Mouse (Mus musculus) MEL (cell line): Measurements from ENCODE around the gene Arhgef2. TPM values are rescaled to one million over a fixed set of nuclear protein-coding genes. Genes with fewer than 3 reads are reported as not detected.
"Not testable (repeated sequence)": the region's sequence is repeated elsewhere in the genome, so short reads cannot be mapped to it uniquely, and the experiment has no call there.

Experiments
- DNase-seq: peaks from one replicate; pipeline ENCODE4 v3.0.0; 2011; ENCODE audit warnings: low read depth, low spot score
- H3K27ac ChIP-seq: 2 replicates; pipeline ENCODE4 v1.5.1; 2012; ENCODE audit warnings: low read depth, mild to moderate bottlenecking, control low read depth, low read length, moderate library complexity; ENCODE audit not compliant: control insufficient read depth
- H3K27me3 ChIP-seq, 2 experiments: fragments of 150-350 bp in 1 of 2; sonication (generic) in 1 of 2; 2 replicates each; pipeline ENCODE4 v1.6.1; 2012; ENCODE audit warnings: low read length in 2 of 2, mild to moderate bottlenecking in 2 of 2, improper control_type of control experiment in 1 of 2, moderate library complexity in 1 of 2; ENCODE audit not compliant: insufficient read depth in 2 of 2, control insufficient read depth in 1 of 2
- H3K36me3 ChIP-seq, 2 experiments: 2 replicates each; pipeline ENCODE4 v1.6.1; 2012 to 2014; ENCODE audit warnings: low read length in 2 of 2, improper control_type of control experiment in 1 of 2, inconsistent platforms in 1 of 2, mild to moderate bottlenecking in 1 of 2; ENCODE audit not compliant: insufficient read depth in 2 of 2, control insufficient read depth in 1 of 2
- H3K4me1 ChIP-seq, 2 experiments: fragments of 150-350 bp in 1 of 2; sonication (generic) in 1 of 2; 2 replicates each; pipeline ENCODE4 v1.6.1; 2012; ENCODE audit warnings: low read length in 2 of 2, improper control_type of control experiment in 1 of 2, mild to moderate bottlenecking in 1 of 2; ENCODE audit not compliant: insufficient read depth in 2 of 2, control insufficient read depth in 1 of 2
- H3K4me3 ChIP-seq, 2 experiments: fragments of 150-350 bp in 1 of 2; sonication (generic) in 1 of 2; 2 replicates each; pipeline ENCODE4 v1.5.1; 2012; ENCODE audit warnings: low read depth in 2 of 2, low read length in 2 of 2, mild to moderate bottlenecking in 2 of 2, moderate library complexity in 2 of 2, control low read depth in 1 of 2, improper control_type of control experiment in 1 of 2; ENCODE audit not compliant: control insufficient read depth in 1 of 2, insufficient read depth in 1 of 2
- H3K79me2 ChIP-seq: 2 replicates; pipeline ENCODE4 v1.6.1; 2012; ENCODE audit warnings: mild to moderate bottlenecking, low read length, moderate library complexity; ENCODE audit not compliant: control insufficient read depth, poor library complexity, insufficient read depth
- H3K9ac ChIP-seq: 2 replicates; pipeline ENCODE4 v1.6.1; 2012; ENCODE audit warnings: low read depth, mild to moderate bottlenecking, control low read depth, low read length, moderate library complexity; ENCODE audit not compliant: control insufficient read depth, poor library complexity, severe bottlenecking
- H3K9me3 ChIP-seq: fragments of 150-350 bp; sonication (generic); replicated peaks from 2 replicates; pipeline ENCODE4 v1.6.1; 2012; ENCODE audit warnings: mild to moderate bottlenecking, low read length, improper control_type of control experiment, moderate library complexity; ENCODE audit not compliant: insufficient read depth
- BHLHE40 ChIP-seq: IDR thresholded peaks from 2 replicates; pipeline ENCODE4 v1.6.1; 2012; ENCODE audit warnings: low read depth, mild to moderate bottlenecking, inconsistent platforms, low read length, improper control_type of control experiment, borderline replicate concordance
- CHD1 ChIP-seq: IDR thresholded peaks from 2 replicates; pipeline ENCODE4 v1.6.1; 2012; ENCODE audit warnings: low read depth, mild to moderate bottlenecking, inconsistent platforms, low read length, improper control_type of control experiment
- CTCF ChIP-seq, 3 experiments: IDR thresholded peaks in 2 of 3; conservative IDR thresholded peaks in 1 of 3; 2 replicates each; pipeline ENCODE4 v1.5.1; 2011 to 2012; ENCODE audit warnings: low read length in 3 of 3, low read depth in 2 of 3, mild to moderate bottlenecking in 2 of 3, improper control_type of control experiment in 1 of 3, inconsistent platforms in 1 of 3, mixed read lengths in 1 of 3, moderate library complexity in 1 of 3; ENCODE audit not compliant: control insufficient read depth in 1 of 3, insufficient read depth in 1 of 3, poor library complexity in 1 of 3, severe bottlenecking in 1 of 3
- ELF1 ChIP-seq: IDR thresholded peaks from 2 replicates; pipeline ENCODE4 v1.6.1; 2014; ENCODE audit warnings: low read depth, mild to moderate bottlenecking, inconsistent platforms, low read length, improper control_type of control experiment, moderate library complexity
- EP300 ChIP-seq, 2 experiments: IDR thresholded peaks; 2 replicates each; pipeline ENCODE4 v1.6.1; 2011; ENCODE audit warnings: improper control_type of control experiment in 2 of 2, low read length in 2 of 2, low read depth in 1 of 2, mild to moderate bottlenecking in 1 of 2
- ETS1 ChIP-seq: IDR thresholded peaks from 2 replicates; pipeline ENCODE4 v1.6.1; 2012; ENCODE audit warnings: low read depth, mild to moderate bottlenecking, inconsistent platforms, low read length, improper control_type of control experiment, moderate library complexity
- MAFK ChIP-seq: IDR thresholded peaks from 2 replicates; pipeline ENCODE4 v1.6.1; 2011; ENCODE audit warnings: low read depth, mild to moderate bottlenecking, low read length, improper control_type of control experiment, borderline replicate concordance
- MAZ ChIP-seq: IDR thresholded peaks from 2 replicates; pipeline ENCODE4 v1.6.1; 2012; ENCODE audit warnings: low read depth, mild to moderate bottlenecking, inconsistent platforms, low read length, improper control_type of control experiment
- MYC ChIP-seq: IDR thresholded peaks from 2 replicates; pipeline ENCODE4 v1.6.1; 2011; ENCODE audit warnings: low read depth, mild to moderate bottlenecking, low read length, improper control_type of control experiment, moderate library complexity
- SIN3A ChIP-seq: IDR thresholded peaks from 2 replicates; pipeline ENCODE4 v1.6.1; 2012; ENCODE audit warnings: low read length, improper control_type of control experiment, inconsistent platforms
- UBTF ChIP-seq: IDR thresholded peaks from 2 replicates; pipeline ENCODE4 v1.6.1; 2012; ENCODE audit warnings: low read depth, mild to moderate bottlenecking, inconsistent platforms, low read length, improper control_type of control experiment, moderate library complexity, borderline replicate concordance; ENCODE audit not compliant: insufficient read depth
- ZC3H11A ChIP-seq: IDR thresholded peaks from 2 replicates; pipeline ENCODE4 v1.6.1; 2012; ENCODE audit warnings: low read depth, mild to moderate bottlenecking, inconsistent platforms, low read length, improper control_type of control experiment
- ZNF384 ChIP-seq: IDR thresholded peaks from 2 replicates; pipeline ENCODE4 v1.6.1; 2012; ENCODE audit warnings: low read depth, mild to moderate bottlenecking, inconsistent platforms, low read length, improper control_type of control experiment
- polyA plus RNA-seq, 2 experiments: library from polyadenylated mRNA; stranded (reverse) in 1 of 2; unstranded in 1 of 2; fragments of >175 nt in 1 of 2; fragments of >200 nt in 1 of 2; gene quantifications; 2 replicates each; pipeline versions ENCODE4 v1.2.1 to v1.2.4; 2012; ENCODE audit warnings: low replicate concordance in 2 of 2, low read depth in 1 of 2; ENCODE audit not compliant: insufficient read length in 2 of 2, insufficient read depth in 1 of 2, missing spikeins in 1 of 2
- total RNA-seq: library from RNA; depleted of rRNA; stranded (reverse); fragments of 300-350 nt; gene quantifications from 2 replicates; pipeline ENCODE4 v1.2.3, GENCODE M21; 2012

Gene Arhgef2
- total and polyA plus RNA-seq, 3 experiments = 113 to 183 TPM; not detected in 1

DNA sequence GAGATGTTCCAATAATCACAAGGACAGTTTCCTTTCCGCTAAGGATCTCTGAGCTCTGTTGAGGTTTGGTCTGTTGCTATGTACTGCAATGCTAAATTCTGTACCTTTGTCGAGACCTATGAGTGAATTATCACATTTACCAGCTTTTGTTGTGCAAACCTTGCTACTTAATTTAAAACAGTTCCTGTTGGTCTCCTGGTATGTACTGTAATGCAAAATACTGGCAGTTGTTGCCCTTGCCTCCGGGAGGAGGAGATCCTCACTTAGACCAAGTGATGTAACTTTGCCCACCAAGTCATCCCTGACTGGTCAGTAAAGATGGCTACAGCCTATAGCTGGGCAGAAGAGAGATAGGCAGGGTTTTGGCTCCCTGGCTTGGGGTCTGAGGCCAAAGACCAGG lies 30.2 kb upstream of the Arhgef2 start, which contains the start of gene Ssr2:
Ssr2 (plus strand) TSS at position 337 of the 400 bp plus-strand sequence.
- Histone ChIP-seq H3K79me2 (peaks cover 13% of the 10 kb centered on the region), H3K9me3 (no peaks in the 10 kb centered on the region), H3K4me3 (no peak within 1 kb of the TSS), H3K27me3 (no peaks in the 10 kb centered on the region), H3K27ac (no peak within 1 kb of the TSS), H3K36me3 (peaks cover 0 to 10% of the 10 kb centered on the region in 2 experiments; a peak in 2 of 4 replicates), H3K4me1 (peaks cover 0 to 13% of the 10 kb centered on the region in 2 experiments; a peak in 2 of 4 replicates), H3K9ac (no peak within 1 kb of the TSS)
- TF ChIP-seq UBTF (no peak), ETS1 (no peak), CTCF (IDR thresholded peaks at IDR 0.05 in 2 of 3, conservative IDR thresholded peaks at IDR 0.05 in 1 of 3; ENCODE audit: control insufficient read depth in 1 of 3, insufficient read depth in 1 of 3, low read depth in 2 of 3, low read length in 3 of 3, poor library complexity in 1 of 3, severe bottlenecking in 1 of 3) (no peak), EP300 (IDR thresholded peaks at IDR 0.05; ENCODE audit: low read depth in 1 of 2, low read length in 2 of 2) (no peak), ELF1 (no peak), BHLHE40 (no peak), MYC (no peak), CHD1 (no peak), MAZ (no peak), MAFK (no peak), ZC3H11A (no peak), SIN3A (no peak), ZNF384 (no peak)
- no peak for DNase-seq

GRCm38 (mm10) chr3:88577846-88578245 lies 27.9 kb upstream of the Arhgef2 start:
- H3K9ac ChIP-seq, H3K27ac ChIP-seq, DNase-seq, H3K27me3 ChIP-seq, H3K9me3 ChIP-seq, H3K4me3 ChIP-seq: not testable (repeated sequence)
- Histone ChIP-seq H3K79me2 (peaks cover 19% of the 10 kb centered on the region), H3K36me3 (peaks cover 12 to 17% of the 10 kb centered on the region in 2 experiments), H3K4me1 (peaks cover 0 to 19% of the 10 kb centered on the region in 2 experiments; a peak in 2 of 4 replicates)
